Mouse (Mus musculus): ENCODE measurements at regions not wholly inside any gene's neighbourhood (a gene's known extent, or its start where the extent isn't known, plus 50 kb on each side); places are given as distances from the start of the nearest gene placed in this dataset.

DNA sequence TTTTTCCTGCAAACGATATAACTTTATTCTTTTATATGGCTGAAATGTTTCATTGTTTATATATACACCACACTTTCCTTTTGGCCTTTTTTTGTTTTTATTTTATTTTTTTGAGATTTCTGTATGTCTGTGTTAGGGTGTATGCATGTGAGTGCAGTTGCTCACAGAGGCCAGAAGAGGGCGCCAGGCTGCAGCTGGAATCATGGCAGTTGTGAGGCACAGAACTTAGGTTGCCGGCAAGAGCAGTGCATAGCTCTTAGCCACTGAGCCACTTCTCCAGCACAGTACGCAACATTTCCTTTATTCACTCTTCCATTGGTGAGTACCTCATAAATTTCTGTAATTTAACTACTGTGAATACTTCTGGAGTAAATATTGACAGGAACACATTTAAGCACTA, 100.8 kb upstream of the Mrps10 start:
- no peak overlapping the region for H3K27ac ChIP-seq (replicated peaks)
- H3K36me3 ChIP-seq: peaks cover 11% of the 10 kb centered on the region
- 91% methylated on average over 4 of the region's 4 CpGs for WGBS
- no peaks in the 10 kb centered on the region for H3K4me1 ChIP-seq
- H3K27me3 ChIP-seq: no peaks in the 10 kb centered on the region
- no peak overlapping the region for H3K9ac ChIP-seq (replicated peaks)
- no peaks in the 10 kb centered on the region for H3K9me3 ChIP-seq
- H3K4me3 ChIP-seq: no peak overlapping the region
- ATAC-seq (ENCODE audit: low FRiP score, low read depth): no peak
- no peak overlapping the region for H3K4me2 ChIP-seq (replicated peaks)

DNA sequence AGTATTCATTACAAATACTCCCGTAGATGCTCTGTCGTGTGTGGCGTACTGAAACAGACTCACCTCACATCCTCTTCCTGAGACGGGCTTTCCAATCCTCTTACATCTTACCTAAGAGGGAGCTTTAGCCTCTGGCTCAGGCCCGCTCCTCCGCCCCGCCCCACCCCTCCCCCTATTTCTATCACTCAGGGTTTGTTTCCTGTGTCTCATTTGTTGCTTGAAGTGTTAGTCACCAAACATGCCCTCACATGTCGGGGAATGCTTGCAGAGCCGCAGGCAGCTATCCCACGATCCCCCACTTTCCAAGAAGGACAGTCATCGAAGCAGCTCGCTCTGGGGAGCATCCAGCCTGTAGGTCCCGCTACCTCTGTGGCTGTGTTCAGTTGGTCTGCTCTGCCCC, 101.6 kb upstream of the Mrps10 start:
- Histone ChIP-seq H3K27ac (replicated peaks) (no peak overlapping the region), H3K4me2 (replicated peaks) (no peak overlapping the region), H3K9ac (replicated peaks) (no peak overlapping the region), H3K9me3 (no peaks in the 10 kb centered on the region), H3K4me3 (no peak overlapping the region), H3K36me3 (peaks cover 13% of the 10 kb centered on the region), H3K4me1 (no peaks in the 10 kb centered on the region), H3K27me3 (no peaks in the 10 kb centered on the region)
- no peak for ATAC-seq (ENCODE audit: low FRiP score, low read depth)
- WGBS: 97% methylated on average over 13 of the region's 13 CpGs

DNA sequence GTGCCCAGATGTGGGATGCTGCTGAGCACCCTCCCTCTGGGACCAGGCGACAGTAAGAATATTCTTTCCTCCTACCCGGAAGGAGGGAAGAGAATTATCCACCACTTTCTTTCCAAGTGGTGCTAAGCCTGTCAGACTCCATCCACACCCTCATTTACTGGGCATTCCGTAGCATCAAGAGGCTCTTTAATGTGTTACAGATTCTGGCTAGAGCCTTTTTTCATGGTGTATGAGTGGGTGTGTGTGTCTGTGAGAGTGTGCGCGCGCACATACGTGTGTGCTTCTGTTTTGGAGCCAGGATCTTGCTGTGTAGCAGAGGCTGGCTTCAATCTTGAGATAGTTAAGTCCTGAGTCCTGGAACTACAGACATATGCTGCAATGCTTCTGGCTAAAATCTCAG, 102.4 kb upstream of the Mrps10 start:
- Histone ChIP-seq H3K4me2 (replicated peaks) (no peak overlapping the region), H3K4me3 (no peak overlapping the region), H3K36me3 (peaks cover 12% of the 10 kb centered on the region; the same call in 1 of the 2 replicates), H3K9me3 (no peaks in the 10 kb centered on the region), H3K27ac (replicated peaks) (no peak overlapping the region), H3K4me1 (no peaks in the 10 kb centered on the region), H3K9ac (replicated peaks) (no peak overlapping the region), H3K27me3 (no peaks in the 10 kb centered on the region)
- whole genome bisulfite sequencing: 95% methylated on average over 7 of the region's 7 CpGs
- no peak for ATAC-seq (ENCODE audit: low FRiP score, low read depth)

DNA sequence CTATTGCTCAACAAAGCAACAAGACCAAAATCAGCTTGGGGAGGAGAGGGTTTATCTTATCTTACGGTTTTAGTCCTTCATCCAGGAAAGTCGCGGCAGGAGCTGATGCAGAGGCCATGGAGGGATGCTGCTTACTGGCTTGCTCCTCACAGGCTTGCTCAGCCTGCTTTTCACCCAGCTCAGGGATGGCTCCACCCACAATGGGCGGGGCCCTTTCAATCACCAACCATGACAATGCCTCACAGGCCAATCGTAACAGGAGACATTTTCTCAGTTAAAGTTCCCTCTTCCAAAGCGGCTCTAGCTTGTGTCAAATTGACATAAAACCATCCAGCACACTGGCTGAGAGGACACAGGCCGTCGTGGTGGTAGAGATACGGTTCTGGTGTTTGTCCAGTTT, 105.7 kb upstream of the Mrps10 start:
- no peaks in the 10 kb centered on the region for H3K9me3 ChIP-seq
- H3K27ac ChIP-seq (replicated peaks): no peak overlapping the region
- H3K4me3 ChIP-seq: no peak overlapping the region
- H3K4me1 ChIP-seq: no peaks in the 10 kb centered on the region
- ATAC-seq (ENCODE audit: low FRiP score, low read depth): no peak
- H3K27me3 ChIP-seq: no peaks in the 10 kb centered on the region
- 93% methylated on average over 9 of the region's 9 CpGs for WGBS
- no peak overlapping the region for H3K9ac ChIP-seq (replicated peaks)
- H3K4me2 ChIP-seq (replicated peaks): no peak overlapping the region
- H3K36me3 ChIP-seq: 0 out of 2 replicates have a peak, but pooled peaks cover 7% of the 10 kb centered on the region

DNA sequence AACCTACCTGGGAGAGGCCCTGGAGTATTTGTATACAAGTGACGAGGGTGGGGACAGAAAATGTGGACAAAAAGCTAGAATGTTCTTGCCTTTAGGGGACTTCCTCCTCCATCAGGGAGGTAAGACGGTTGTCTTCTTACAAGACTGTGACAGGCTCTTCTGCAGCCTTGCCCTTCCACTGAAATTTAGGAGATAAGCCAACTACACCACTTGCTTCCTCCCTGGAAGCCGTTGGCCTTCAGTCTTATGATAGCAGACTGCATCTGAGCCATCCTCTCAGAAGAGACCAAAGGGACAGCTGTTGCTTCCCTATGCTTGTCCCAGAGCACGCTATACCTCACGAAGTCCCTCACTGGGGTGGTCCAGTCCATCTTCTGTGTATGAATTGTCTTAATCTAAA, 106.5 kb upstream of the Mrps10 start:
- Histone ChIP-seq H3K4me2 (replicated peaks) (no peak overlapping the region), H3K4me3 (no peak overlapping the region), H3K27ac (replicated peaks) (no peak overlapping the region), H3K36me3 (0 out of 2 replicates have a peak, but pooled peaks cover 5% of the 10 kb centered on the region), H3K27me3 (no peaks in the 10 kb centered on the region), H3K9me3 (no peaks in the 10 kb centered on the region), H3K4me1 (no peaks in the 10 kb centered on the region), H3K9ac (replicated peaks) (no peak overlapping the region)
- no peak for ATAC-seq (ENCODE audit: low FRiP score, low read depth)
- 96% methylated on average over 5 of the region's 5 CpGs for WGBS

DNA sequence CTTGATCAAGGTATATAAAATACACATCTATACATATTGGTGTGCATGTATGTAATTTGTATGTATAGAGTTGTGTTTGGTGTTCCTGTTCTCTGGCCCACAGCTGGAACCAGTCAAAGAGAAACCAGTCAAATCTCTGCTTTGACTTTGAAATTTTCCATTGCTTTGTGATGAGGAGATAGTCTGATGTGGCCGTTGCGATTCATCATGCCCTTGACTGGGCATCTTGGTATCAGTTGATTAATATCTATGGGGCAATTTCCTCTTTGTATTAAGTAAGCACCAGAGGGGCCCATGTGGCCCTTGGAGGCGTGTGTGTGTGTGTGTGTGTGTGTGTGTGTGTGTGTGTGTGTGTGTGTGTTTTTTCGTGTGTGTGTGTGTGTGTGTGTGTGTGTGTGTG, 107.7 kb upstream of the Mrps10 start:
- Histone ChIP-seq H3K27ac (replicated peaks) (no peak overlapping the region), H3K27me3 (no peaks in the 10 kb centered on the region), H3K4me3 (no peak overlapping the region), H3K4me1 (no peaks in the 10 kb centered on the region), H3K9me3 (no peaks in the 10 kb centered on the region), H3K4me2 (replicated peaks) (no peak overlapping the region), H3K9ac (replicated peaks) (no peak overlapping the region), H3K36me3 (0 out of 2 replicates have a peak, but pooled peaks cover 5% of the 10 kb centered on the region)
- 86% methylated on average over 4 of the region's 4 CpGs for WGBS
- no peak for ATAC-seq (ENCODE audit: low FRiP score, low read depth)

DNA sequence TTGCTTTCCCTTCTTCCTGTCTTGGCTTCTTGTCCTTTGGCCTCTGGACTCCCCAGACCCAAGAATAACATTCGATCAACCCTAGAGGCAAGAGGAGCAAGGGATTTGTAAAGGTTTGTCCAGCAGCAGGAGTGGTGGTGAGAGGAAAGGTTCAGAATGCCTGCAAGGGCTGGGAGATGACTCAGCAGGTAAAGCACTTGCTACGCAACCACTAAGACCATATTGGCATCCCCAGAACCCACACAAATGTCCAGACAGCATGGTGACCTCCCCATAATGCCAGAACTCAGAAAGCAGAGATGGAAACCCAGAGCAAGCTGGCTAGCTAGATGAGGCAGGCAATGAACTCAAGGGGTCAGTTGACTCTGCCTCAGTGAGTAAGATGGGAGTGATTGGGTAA, 110.4 kb upstream of the Mrps10 start:
- no peak overlapping the region for H3K27ac ChIP-seq (replicated peaks)
- H3K4me3 ChIP-seq: no peak overlapping the region
- no peaks in the 10 kb centered on the region for H3K4me1 ChIP-seq
- no peak overlapping the region for H3K4me2 ChIP-seq (replicated peaks)
- no peak overlapping the region for H3K9ac ChIP-seq (replicated peaks)
- H3K36me3 ChIP-seq: peaks cover 5% of the 10 kb centered on the region; the same call in 1 of the 2 replicates
- ATAC-seq (ENCODE audit: low FRiP score, low read depth): no peak
- no peaks in the 10 kb centered on the region for H3K27me3 ChIP-seq
- 93% methylated on average over 2 of the region's 2 CpGs for WGBS
- H3K9me3 ChIP-seq: no peaks in the 10 kb centered on the region

DNA sequence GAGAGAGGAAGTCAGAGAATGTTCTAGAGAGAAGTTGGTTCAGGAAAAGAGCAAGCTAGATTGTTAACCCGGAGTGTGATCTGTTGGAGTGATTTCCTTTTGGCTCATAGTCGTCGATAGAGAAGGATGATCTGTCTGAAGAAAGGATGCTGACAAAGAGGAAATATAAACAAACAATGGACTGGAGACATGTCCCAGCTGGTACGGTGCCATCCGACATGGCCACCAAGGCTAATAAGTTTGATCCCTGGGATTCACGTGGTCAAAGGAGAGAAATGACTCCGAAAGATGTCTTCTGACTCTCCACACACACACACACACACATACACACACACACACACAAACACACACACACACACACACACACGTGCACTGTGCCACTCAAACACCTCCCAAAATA, 113.5 kb upstream of the Mrps10 start:
- H3K9me3 ChIP-seq: no peaks in the 10 kb centered on the region
- no peaks in the 10 kb centered on the region; the same call in 1 of the 2 replicates for H3K4me1 ChIP-seq
- ATAC-seq (ENCODE audit: low FRiP score, low read depth): no peak
- WGBS: 89% methylated on average over 8 of the region's 8 CpGs
- H3K4me2 ChIP-seq (replicated peaks): no peak overlapping the region
- no peak overlapping the region for H3K4me3 ChIP-seq
- peaks cover 4% of the 10 kb centered on the region for H3K36me3 ChIP-seq
- no peaks in the 10 kb centered on the region for H3K27me3 ChIP-seq
- H3K27ac ChIP-seq (replicated peaks): no peak overlapping the region
- no peak overlapping the region for H3K9ac ChIP-seq (replicated peaks)

DNA sequence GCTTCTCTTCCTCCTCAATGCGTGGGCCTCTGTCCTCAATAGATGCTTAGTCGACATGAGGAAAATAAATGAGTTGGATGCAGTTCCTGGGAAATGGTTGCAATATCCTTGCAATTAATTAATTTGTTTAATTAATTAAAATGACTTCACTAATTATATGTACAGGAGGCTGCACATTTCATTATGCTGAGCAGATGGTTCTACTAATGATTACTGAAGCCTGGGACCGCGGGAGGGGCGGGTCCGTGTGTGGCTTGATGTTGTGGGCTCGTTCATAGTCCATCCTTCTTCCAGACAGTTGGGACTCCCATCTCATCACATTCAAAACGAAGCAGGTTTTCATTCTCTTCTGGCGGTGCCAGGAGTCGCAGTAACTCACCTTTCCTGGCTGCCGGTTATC, 114.7 kb upstream of the Mrps10 start:
- Histone ChIP-seq H3K9me3 (no peaks in the 10 kb centered on the region), H3K4me3 (no peak overlapping the region), H3K36me3 (peaks cover 4% of the 10 kb centered on the region), H3K4me1 (no peaks in the 10 kb centered on the region; the same call in 1 of the 2 replicates), H3K27me3 (no peaks in the 10 kb centered on the region), H3K9ac (replicated peaks) (no peak overlapping the region), H3K4me2 (replicated peaks) (no peak overlapping the region), H3K27ac (replicated peaks) (no peak overlapping the region)
- 92% methylated on average over 11 of the region's 11 CpGs for WGBS
- ATAC-seq (ENCODE audit: low FRiP score, low read depth): no peak

DNA sequence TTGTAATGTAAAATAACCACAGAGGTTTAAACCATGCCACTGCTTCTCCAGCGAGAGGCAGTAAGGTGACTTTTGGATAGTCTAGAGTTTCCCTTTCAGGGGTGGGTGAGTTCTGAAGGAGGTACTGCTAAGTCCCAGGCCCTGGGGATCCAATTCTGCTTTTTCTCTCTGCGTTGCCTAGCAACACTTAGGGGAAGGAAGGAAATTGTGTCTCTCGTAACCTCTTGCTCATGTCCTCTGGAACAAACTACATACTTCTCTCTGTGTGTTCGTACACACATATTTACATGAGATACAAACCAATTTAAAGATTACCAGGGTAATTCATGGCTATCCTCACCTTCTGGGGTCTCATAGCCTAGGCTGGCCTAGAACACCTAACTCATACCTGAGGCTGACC, 118.7 kb upstream of the Mrps10 start:
- Histone ChIP-seq H3K4me2 (replicated peaks) (no peak overlapping the region), H3K27me3 (no peaks in the 10 kb centered on the region), H3K4me1 (no peaks in the 10 kb centered on the region; the same call in 1 of the 2 replicates), H3K9me3 (no peaks in the 10 kb centered on the region), H3K27ac (replicated peaks) (no peak overlapping the region), H3K36me3 (peaks cover 4% of the 10 kb centered on the region), H3K9ac (replicated peaks) (no peak overlapping the region), H3K4me3 (no peak overlapping the region)
- 78% methylated on average over 4 of the region's 4 CpGs for WGBS
- no peak for ATAC-seq (ENCODE audit: low FRiP score, low read depth)

DNA sequence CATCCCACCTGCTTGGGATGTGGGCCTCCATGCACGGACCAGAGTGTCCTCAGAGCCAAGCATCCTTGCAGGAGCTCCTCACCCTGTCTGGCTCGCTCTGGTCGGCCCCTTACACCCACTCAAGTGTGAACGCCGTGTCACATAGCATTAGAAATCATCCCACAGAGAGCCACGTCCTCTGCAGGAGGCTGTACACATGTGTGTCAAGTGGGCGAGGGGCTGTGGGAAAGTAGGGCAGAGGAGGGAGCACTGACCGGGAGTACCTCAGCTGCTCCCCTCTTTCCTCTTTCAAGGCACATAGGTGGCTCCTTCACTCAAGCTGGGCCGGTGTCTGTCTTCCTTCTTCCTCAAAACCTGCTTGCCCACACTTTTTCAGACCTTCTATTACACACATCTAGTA, 119.5 kb upstream of the Mrps10 start:
- peaks cover 4% of the 10 kb centered on the region for H3K36me3 ChIP-seq

DNA sequence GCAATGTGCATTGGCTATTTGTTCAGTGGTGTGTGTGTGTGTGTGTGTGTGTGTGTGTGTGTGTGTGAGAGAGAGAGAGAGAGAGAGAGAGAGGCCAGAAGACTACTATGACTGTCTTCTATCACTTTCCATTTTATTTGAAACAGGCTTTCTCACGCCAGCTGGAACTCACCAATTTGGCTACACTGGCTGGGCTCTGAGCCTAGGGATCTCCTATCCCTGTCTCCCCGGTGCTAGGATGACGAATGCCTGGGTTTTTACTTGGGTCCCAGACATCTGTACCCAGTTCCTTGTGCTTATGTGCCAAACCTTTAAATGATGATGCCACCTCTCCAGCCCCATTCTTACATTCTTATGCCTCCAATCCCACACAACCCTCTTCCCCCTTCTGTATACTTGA, 120.6 kb upstream of the Mrps10 start:
- 89% methylated on average over 3 of the region's 3 CpGs for WGBS
- Histone ChIP-seq H3K9ac (replicated peaks) (no peak overlapping the region), H3K4me2 (replicated peaks) (no peak overlapping the region), H3K4me1 (no peaks in the 10 kb centered on the region; the same call in 1 of the 2 replicates), H3K27ac (replicated peaks) (no peak overlapping the region), H3K9me3 (no peaks in the 10 kb centered on the region), H3K36me3 (peaks cover 11% of the 10 kb centered on the region), H3K4me3 (no peak overlapping the region), H3K27me3 (no peaks in the 10 kb centered on the region)
- ATAC-seq (ENCODE audit: low FRiP score, low read depth): no peak

More for the DNA sequence above, 119.5 kb upstream of the Mrps10 start:
- no peak for ATAC-seq (ENCODE audit: low FRiP score, low read depth)
- Histone ChIP-seq H3K9me3 (no peaks in the 10 kb centered on the region), H3K27ac (replicated peaks) (no peak overlapping the region), H3K4me3 (no peak overlapping the region), H3K27me3 (no peaks in the 10 kb centered on the region), H3K4me2 (replicated peaks) (no peak overlapping the region), H3K4me1 (no peaks in the 10 kb centered on the region; the same call in 1 of the 2 replicates), H3K9ac (replicated peaks) (no peak overlapping the region)
- 84% methylated on average over 9 of the region's 9 CpGs for WGBS

DNA sequence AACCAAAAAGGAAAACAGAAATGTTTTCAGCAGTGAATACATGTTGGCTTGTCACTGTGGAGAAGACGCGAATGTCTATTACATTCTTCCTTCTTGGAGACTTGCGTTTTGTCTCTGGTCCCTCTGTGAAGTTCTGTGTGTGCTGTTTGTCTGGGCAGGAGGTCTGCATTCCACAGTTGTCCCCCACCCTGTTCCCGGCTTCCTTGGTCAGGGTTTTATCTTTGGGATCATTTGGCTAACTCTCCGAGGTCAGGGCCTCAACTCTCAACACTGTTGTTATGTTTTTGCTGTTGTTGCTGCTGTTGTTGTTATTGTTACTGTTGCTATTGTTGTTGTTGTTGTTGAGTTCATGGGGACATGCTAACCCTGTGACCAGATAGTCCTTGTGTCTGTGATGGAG, 121.2 kb upstream of the Mrps10 start:
- Histone ChIP-seq H3K27me3 (no peaks in the 10 kb centered on the region), H3K9ac (replicated peaks) (no peak overlapping the region), H3K4me1 (peaks cover 2% of the 10 kb centered on the region; the same call in 1 of the 2 replicates), H3K36me3 (peaks cover 9% of the 10 kb centered on the region), H3K4me3 (no peak overlapping the region), H3K27ac (replicated peaks) (no peak overlapping the region), H3K9me3 (no peaks in the 10 kb centered on the region), H3K4me2 (replicated peaks) (no peak overlapping the region)
- WGBS: 91% methylated on average over 5 of the region's 5 CpGs
- ATAC-seq (ENCODE audit: low FRiP score, low read depth): no peak

Data from midbrain, embryonic 12.5 days (tissue).